Mouse (Mus musculus) CD8-positive naive resting alpha-beta T cell, adult 2 months (primary cell): ENCODE measurements around the gene Sgms1.

ENCODE experiments used
- DNase-seq, 2 experiments: peaks; one replicate each; pipeline ENCODE4 v3.0.0; 2022; ENCODE audit warnings: low read depth in 2 of 2, low spot score in 2 of 2

Gene Sgms1

GRCm38 (mm10) chr19:32252451-32252850 lies 137.1 kb downstream of the Sgms1 start:
- no peak for DNase-seq

- no peak for DNase-seq
Measured at GRCm38 (mm10) chr19:32249181-32250130, 140.1 kb downstream of the Sgms1 start.

- DNase-seq, result no peak
Measured at GRCm38 (mm10) chr19:32244881-32245280, 144.6 kb downstream of the Sgms1 start.

GRCm38 (mm10) chr19:32243246-32243645 lies 146.3 kb downstream of the Sgms1 start:
- DNase-seq, result no peak

- no peak for DNase-seq
Measured at GRCm38 (mm10) chr19:32242153-32242552, 147.4 kb downstream of the Sgms1 start.

- DNase-seq, result no peak
Measured at GRCm38 (mm10) chr19:32240417-32240990, 149.0 kb downstream of the Sgms1 start.

GRCm38 (mm10) chr19:32239925-32240324 lies 149.6 kb downstream of the Sgms1 start:
- DNase-seq, result no peak

- DNase-seq, result no peak
Measured at GRCm38 (mm10) chr19:32239459-32239792, 150.1 kb downstream of the Sgms1 start.

- DNase-seq, result no peak
Measured at GRCm38 (mm10) chr19:32238722-32239458, 150.6 kb downstream of the Sgms1 start.

GRCm38 (mm10) chr19:32237685-32238084 lies 151.8 kb downstream of the Sgms1 start:
- no peak for DNase-seq

- no peak for DNase-seq
Measured at GRCm38 (mm10) chr19:32237173-32237583, 152.3 kb downstream of the Sgms1 start.

GRCm38 (mm10) chr19:32234717-32235434 lies 154.6 kb downstream of the Sgms1 start:
- no peak for DNase-seq

GRCm38 (mm10) chr19:32231292-32231691 lies 158.2 kb downstream of the Sgms1 start:
- DNase-seq, result no peak

GRCm38 (mm10) chr19:32230798-32231197 lies 158.7 kb downstream of the Sgms1 start:
- no peak for DNase-seq

- no peak for DNase-seq
Measured at GRCm38 (mm10) chr19:32230301-32230700, 159.2 kb downstream of the Sgms1 start.

GRCm38 (mm10) chr19:32229776-32230175 lies 159.7 kb downstream of the Sgms1 start:
- no peak for DNase-seq

GRCm38 (mm10) chr19:32227175-32227574 lies 162.3 kb downstream of the Sgms1 start:
- DNase-seq, result no peak

- no peak for DNase-seq
Measured at GRCm38 (mm10) chr19:32225097-32225490, 164.4 kb downstream of the Sgms1 start.

- no peak for DNase-seq
Measured at GRCm38 (mm10) chr19:32224318-32225096, 165.0 kb downstream of the Sgms1 start.

GRCm38 (mm10) chr19:32223751-32224174 lies 165.8 kb downstream of the Sgms1 start:
- DNase-seq, result no peak
